Mouse (Mus musculus): ENCODE measurements around the gene Shmt2. TPM values are rescaled to one million over a fixed set of nuclear protein-coding genes. Genes with fewer than 3 reads are reported as not detected.

Shmt2 gene
- total RNA-seq (2023) = 49.9 to 65.4 TPM (median 64.7 TPM) in 4 replicates

DNA sequence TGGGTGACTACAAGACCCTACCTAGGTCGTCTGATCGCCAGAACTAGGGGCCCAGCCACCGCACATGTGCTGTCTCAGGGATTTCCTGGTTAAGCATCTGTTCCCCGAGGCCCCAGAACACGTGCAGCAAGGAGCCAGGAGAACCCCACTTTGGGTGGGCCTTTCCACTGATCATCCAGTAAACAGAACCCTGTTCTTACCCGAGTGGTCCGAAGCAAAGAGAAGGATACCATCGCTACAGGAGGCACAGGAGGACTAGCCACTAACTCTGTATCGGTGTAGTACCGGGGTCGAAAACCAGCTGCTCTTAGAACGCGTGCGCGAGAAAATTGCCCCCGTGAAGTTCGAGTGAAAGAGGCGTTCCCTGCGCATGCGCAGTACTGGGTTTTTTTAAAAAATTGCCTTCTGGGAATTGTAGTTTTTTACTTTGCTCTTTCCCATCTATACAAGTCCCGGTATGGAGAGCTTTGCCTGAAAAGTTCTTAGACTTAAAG lies at the start of gene Shmt2:
Shmt2 (minus strand) TSS at position 357 of the 494 bp plus-strand sequence.

GRCm38 (mm10) chr10:127534036-127534928 lies 12.0 kb upstream of the Shmt2 start, which contains the start of gene Nxph4:
Gene Nxph4 (minus strand): TSS chr10:127534559.

GRCm38 (mm10) chr10:127514764-127515163 lies 7.5 kb downstream of the Shmt2 start, which contains the start of gene Ndufa4l2:
Gene Ndufa4l2 (plus strand): TSS chr10:127514967.

GRCm38 (mm10) chr10:127500894-127501893 lies 21.1 kb downstream of the Shmt2 start, which contains the start of gene Stac3:
Gene Stac3 (plus strand): TSS chr10:127501686.

Other genes starting within 250 kb of the Shmt2 start
- gene Mbd6, start 233.4 kb downstream of the Shmt2 start, total RNA-seq (2023) = 99.9 to 129 TPM (median 111 TPM) in 4 replicates
- 53.5 to 66.7 TPM (median 58.0 TPM) in 4 replicates for gene Mars, start 210.7 kb downstream of the Shmt2 start, total RNA-seq (2023)
- 102 to 114 TPM (median 105 TPM) in 4 replicates for gene Arhgap9, start 200.5 kb downstream of the Shmt2 start, total RNA-seq (2023)
- not detected in 4 replicates for gene Gli1, start 180.5 kb downstream of the Shmt2 start, total RNA-seq (2023)
- gene Inhbe, start 168.0 kb downstream of the Shmt2 start, total RNA-seq (2023) = not detected in 4 replicates
- gene Inhbc, start 152.0 kb downstream of the Shmt2 start, total RNA-seq (2023) = not detected in 4 replicates
- 107 to 131 TPM (median 121 TPM) in 4 replicates for gene R3hdm2, start 142.1 kb downstream of the Shmt2 start, total RNA-seq (2023)
- 6.9 to 12.7 TPM (median 9.6 TPM) in 4 replicates for gene Stac3, start 20.8 kb downstream of the Shmt2 start, total RNA-seq (2023)
- gene Ndufa4l2, start 7.5 kb downstream of the Shmt2 start, total RNA-seq (2023) = not detected in 4 replicates
- not detected in 4 replicates for gene Nxph4, start 12.1 kb upstream of the Shmt2 start, total RNA-seq (2023)
- 2.9 to 5.1 TPM (median 3.5 TPM) in 4 replicates for gene Lrp1, start 98.7 kb upstream of the Shmt2 start, total RNA-seq (2023)
- 230 to 250 TPM (median 232 TPM) in 4 replicates for gene Stat6, start 120.5 kb upstream of the Shmt2 start, total RNA-seq (2023)
- gene Nemp1, start 144.5 kb upstream of the Shmt2 start, total RNA-seq (2023) = 10.0 to 15.6 TPM (median 13.7 TPM) in 4 replicates
- 34.1 to 42.9 TPM (median 40.1 TPM) in 4 replicates for gene Nab2, start 146.1 kb upstream of the Shmt2 start, total RNA-seq (2023)
- gene Myo1a, start 182.7 kb upstream of the Shmt2 start, total RNA-seq (2023) = 0.17 to 0.27 TPM in 2 of 4 replicates, not detected in the others
- gene Tac2, start 202.0 kb upstream of the Shmt2 start, total RNA-seq (2023) = not detected in 4 replicates
- gene Zbtb39, start 217.1 kb upstream of the Shmt2 start, total RNA-seq (2023) = 14.8 to 17.7 TPM (median 16.2 TPM) in 4 replicates
- gene Gpr182, start 229.3 kb upstream of the Shmt2 start, total RNA-seq (2023) = not detected in 4 replicates
- 0.18 to 0.50 TPM in 2 of 4 replicates, not detected in the others for gene Rdh1, start 237.3 kb upstream of the Shmt2 start, total RNA-seq (2023)
- gene Rdh16f1, start 237.3 kb upstream of the Shmt2 start, total RNA-seq (2023) = not detected in 4 replicates

Measured in B cell, adult 62 days (primary cell).